Mouse (Mus musculus) forebrain, embryonic 14.5 days (tissue): ENCODE measurements around the gene Vstm5. TPM values are rescaled to one million over a fixed set of nuclear protein-coding genes. Genes with fewer than 3 reads are reported as not detected.

Source experiments
- ATAC-seq: fragments of 200-750 bp; cut with Nextera tagmentation; 2 replicates; pipeline ENCODE4 v1.8.0; 2017; ENCODE audit warnings: mild to moderate bottlenecking, moderate library complexity
- DNase-seq: peaks from one replicate; pipeline ENCODE4 v3.0.0-alpha.2; 2015; ENCODE audit warnings: low spot score
- H3K27ac ChIP-seq: fragments of 300-500 bp; sonication (generic); 2 replicates; pipeline ENCODE4 v1.5.1; 2014; ENCODE audit warnings: low read depth, mild to moderate bottlenecking, control low read depth, low read length, moderate library complexity
- H3K27me3 ChIP-seq: fragments of 300-500 bp; sonication (generic); replicated peaks from 2 replicates; pipeline ENCODE4 v1.6.1; 2014; ENCODE audit warnings: low read length, control low read depth, mixed read lengths; ENCODE audit not compliant: control insufficient read depth, insufficient read depth
- H3K36me3 ChIP-seq: fragments of 300-500 bp; sonication (generic); 2 replicates; pipeline ENCODE4 v1.6.1; 2014; ENCODE audit warnings: low read length, control low read depth; ENCODE audit not compliant: control insufficient read depth, insufficient read depth
- H3K4me1 ChIP-seq: fragments of 300-500 bp; sonication (generic); 2 replicates; pipeline ENCODE4 v1.6.1; 2014; ENCODE audit warnings: antibody characterized with exemption, low read length, control low read depth; ENCODE audit not compliant: control insufficient read depth, insufficient read depth
- H3K4me2 ChIP-seq: fragments of 300-500 bp; sonication (generic); 2 replicates; pipeline ENCODE4 v1.6.1; 2014; ENCODE audit warnings: mild to moderate bottlenecking, control low read depth, low read length
- H3K4me3 ChIP-seq: fragments of 300-500 bp; sonication (generic); 2 replicates; pipeline ENCODE4 v1.5.1; 2014; ENCODE audit warnings: low read depth, low read length, control low read depth
- H3K9ac ChIP-seq: fragments of 300-500 bp; sonication (generic); 2 replicates; pipeline ENCODE4 v1.6.1; 2014; ENCODE audit warnings: mild to moderate bottlenecking, low read length, control low read depth, moderate library complexity
- H3K9me3 ChIP-seq: fragments of 300-500 bp; sonication (generic); replicated peaks from 2 replicates; pipeline ENCODE4 v1.6.1; 2016; ENCODE audit warnings: low read length, control low read depth, mixed read lengths; ENCODE audit not compliant: control insufficient read depth
- WGBS: fragments of 180-500 bp; shearing (Covaris S2); extraction: QIAGEN DNeasy Blood & Tissue Kit; methylation state at CpG from one replicate; pipeline ENCODE4 v1.1.7; 2014; 5-methylcytosine and 5-hydroxymethylcytosine counted together
- polyA plus RNA-seq: library from polyadenylated mRNA; unstranded; fragments of >200 nt; fragmentation: Nextera tagmentation; extraction: Ambion mirVana; gene quantifications from 2 replicates; pipeline ENCODE4 v1.2.1, GENCODE M21; 2014

Gene Vstm5
- polyA plus RNA-seq, 1 experiment from 2014 or later = 7.3 TPM

DNA sequence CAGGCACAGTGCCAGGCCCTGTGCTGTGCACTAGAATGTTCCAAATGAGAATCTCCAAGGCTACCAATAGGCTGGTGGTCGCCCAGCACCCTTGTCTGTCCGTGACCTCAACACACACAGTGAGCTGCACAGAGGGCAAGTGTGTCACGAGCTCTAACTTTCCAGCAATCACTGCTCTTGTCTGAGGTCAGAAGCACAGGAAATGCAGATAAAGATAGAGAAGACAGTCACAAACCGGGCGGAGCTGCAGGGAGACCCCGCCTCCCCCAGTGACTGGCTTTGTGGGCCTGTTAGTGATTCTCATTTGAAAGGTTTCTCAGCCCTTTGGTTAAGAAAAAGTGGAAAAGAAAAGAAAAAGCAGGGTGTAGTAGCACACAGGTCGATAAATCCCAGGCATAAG lies 11.5 kb downstream of the Vstm5 start:
- Histone ChIP-seq H3K9me3 (no peaks in the 10 kb centered on the region), H3K4me2 (no peak overlapping the region), H3K36me3 (no peaks in the 10 kb centered on the region), H3K4me1 (no peaks in the 10 kb centered on the region), H3K9ac (no peak overlapping the region), H3K27me3 (no peaks in the 10 kb centered on the region), H3K4me3 (no peak overlapping the region), H3K27ac (no peak overlapping the region)
- 78% methylated on average over 7 of the region's 7 CpGs for WGBS
- DNase-seq = no peak
- no peak for ATAC-seq

DNA sequence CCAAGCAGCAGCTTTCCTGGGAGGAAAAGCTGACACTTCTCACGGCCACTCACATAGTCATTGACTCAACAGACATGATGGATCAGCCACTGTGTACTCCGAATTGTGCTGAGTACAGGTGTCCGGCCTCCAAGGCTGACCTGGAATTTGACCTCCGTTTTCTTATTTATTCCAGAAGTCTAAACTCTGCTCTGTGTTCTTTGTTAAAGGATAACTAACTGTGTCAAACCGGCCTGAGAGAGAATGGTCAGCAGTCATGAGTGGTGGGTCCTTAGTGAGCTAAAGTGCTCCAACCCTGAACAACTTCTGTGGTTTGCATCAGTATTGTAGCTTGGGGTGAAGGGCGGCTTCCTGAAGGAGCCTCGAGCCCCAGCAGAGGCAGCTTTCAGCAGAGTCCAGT lies 13.4 kb downstream of the Vstm5 start:
- Histone ChIP-seq H3K27ac (no peak overlapping the region), H3K9ac (no peak overlapping the region), H3K27me3 (no peaks in the 10 kb centered on the region), H3K4me2 (no peak overlapping the region), H3K4me3 (no peak overlapping the region), H3K4me1 (no peaks in the 10 kb centered on the region), H3K9me3 (no peaks in the 10 kb centered on the region), H3K36me3 (no peaks in the 10 kb centered on the region)
- 85% methylated on average over 7 of the region's 7 CpGs for WGBS
- DNase-seq (no peak), ATAC-seq (no peak)

DNA sequence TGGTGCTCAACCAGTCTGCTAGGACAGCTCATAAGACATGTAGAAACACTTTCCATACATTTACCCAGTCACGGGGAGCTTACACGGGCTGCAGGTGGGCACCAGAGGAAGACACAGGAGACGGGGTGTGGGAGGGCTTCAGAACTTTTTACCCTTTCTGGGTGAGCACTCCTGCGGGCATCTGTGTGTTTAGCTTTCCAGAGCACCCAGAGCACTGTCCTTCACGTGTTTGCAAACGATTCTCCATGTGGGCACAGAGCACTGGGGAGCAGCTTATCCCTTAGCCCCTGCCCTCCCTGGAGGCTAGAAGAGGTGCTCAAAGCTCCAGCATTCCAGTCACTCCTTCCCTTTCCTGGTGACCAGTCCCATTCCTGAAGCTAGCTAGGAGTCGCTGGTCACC lies 15.7 kb downstream of the Vstm5 start:
- WGBS = 88% methylated on average over 7 of the region's 7 CpGs
- no peak for ATAC-seq
- no peak for DNase-seq
- H3K36me3 ChIP-seq = no peaks in the 10 kb centered on the region
- no peaks in the 10 kb centered on the region for H3K9me3 ChIP-seq
- no peak overlapping the region for H3K9ac ChIP-seq
- H3K27ac ChIP-seq = no peak overlapping the region
- H3K4me2 ChIP-seq = no peak overlapping the region
- H3K4me3 ChIP-seq = no peak overlapping the region
- H3K27me3 ChIP-seq = no peaks in the 10 kb centered on the region
- H3K4me1 ChIP-seq = no peaks in the 10 kb centered on the region

DNA sequence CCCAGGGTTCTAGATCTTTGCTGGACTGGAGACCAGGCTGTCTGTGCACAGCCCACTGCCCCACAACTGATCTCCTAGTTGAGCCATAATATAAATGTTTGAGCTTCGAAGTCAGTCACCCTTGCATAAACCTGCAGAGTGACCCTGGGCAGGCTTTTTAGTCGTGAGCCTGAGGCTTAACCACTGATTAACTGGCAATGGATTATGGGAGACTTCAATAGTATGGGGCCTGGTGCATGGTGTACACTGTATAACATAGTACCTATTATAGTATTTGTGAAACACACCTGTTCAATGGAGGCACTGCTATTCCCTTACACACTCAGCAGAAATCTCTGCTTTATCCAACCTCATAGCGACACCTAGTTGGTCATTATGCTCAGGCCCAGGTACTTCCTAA lies 17.4 kb downstream of the Vstm5 start:
- no peak overlapping the region for H3K9ac ChIP-seq
- no peak for DNase-seq

GRCm38 (mm10) chr9:15261980-15262379 lies 23.1 kb downstream of the Vstm5 start:
- Histone ChIP-seq H3K4me1 (no peaks in the 10 kb centered on the region), H3K36me3 (peaks cover 70% of the 10 kb centered on the region), H3K4me3 (no peak overlapping the region), H3K9ac (no peak overlapping the region), H3K4me2 (no peak overlapping the region), H3K27me3 (no peaks in the 10 kb centered on the region), H3K27ac (no peak overlapping the region), H3K9me3 (no peaks in the 10 kb centered on the region)
- WGBS = 92% methylated on average over 8 of the region's 8 CpGs
- ATAC-seq (no peak), DNase-seq (no peak)

More for the DNA sequence above, 17.4 kb downstream of the Vstm5 start:
- 74% methylated on average over 3 of the region's 3 CpGs for WGBS
- no peak for ATAC-seq
- H3K27me3 ChIP-seq = no peaks in the 10 kb centered on the region
- peaks cover 14% of the 10 kb centered on the region for H3K36me3 ChIP-seq
- H3K27ac ChIP-seq = no peak overlapping the region
- no peak overlapping the region for H3K4me2 ChIP-seq
- no peak overlapping the region for H3K4me3 ChIP-seq
- no peaks in the 10 kb centered on the region for H3K9me3 ChIP-seq
- H3K4me1 ChIP-seq = no peaks in the 10 kb centered on the region

GRCm38 (mm10) chr9:15263487-15263886 lies 24.6 kb downstream of the Vstm5 start:
- Histone ChIP-seq H3K4me1 (no peaks in the 10 kb centered on the region), H3K9ac (no peak overlapping the region), H3K4me2 (no peak overlapping the region), H3K27ac (no peak overlapping the region), H3K9me3 (no peaks in the 10 kb centered on the region), H3K27me3 (no peaks in the 10 kb centered on the region), H3K36me3 (peaks cover 84% of the 10 kb centered on the region), H3K4me3 (no peak overlapping the region)
- ATAC-seq (no peak), DNase-seq (no peak)
- whole genome bisulfite sequencing = 95% methylated on average over 10 of the region's 10 CpGs

GRCm38 (mm10) chr9:15273981-15274380 lies 35.1 kb downstream of the Vstm5 start:
- no peak overlapping the region for H3K9ac ChIP-seq
- peaks cover 80% of the 10 kb centered on the region for H3K36me3 ChIP-seq
- no peak for DNase-seq
- H3K4me1 ChIP-seq = peaks cover 2% of the 10 kb centered on the region; the same call in 1 of the 2 replicates
- no peak overlapping the region for H3K27ac ChIP-seq
- H3K4me2 ChIP-seq = no peak overlapping the region
- ATAC-seq = no peak
- 94% methylated on average over 2 of the region's 2 CpGs for WGBS
- no peak overlapping the region for H3K4me3 ChIP-seq
- no peaks in the 10 kb centered on the region for H3K27me3 ChIP-seq
- H3K9me3 ChIP-seq = no peaks in the 10 kb centered on the region

- no peak overlapping the region for H3K4me2 ChIP-seq
- H3K4me3 ChIP-seq = no peak overlapping the region
- WGBS = 92% methylated on average over 4 of the region's 4 CpGs
- DNase-seq (no peak), ATAC-seq (no peak)
- no peaks in the 10 kb centered on the region for H3K9me3 ChIP-seq
- no peaks in the 10 kb centered on the region for H3K27me3 ChIP-seq
- H3K9ac ChIP-seq = no peak overlapping the region
- H3K36me3 ChIP-seq = peaks cover 51% of the 10 kb centered on the region
- H3K27ac ChIP-seq = no peak overlapping the region
- peaks cover 11% of the 10 kb centered on the region for H3K4me1 ChIP-seq
These were observed 38.0 kb downstream of the Vstm5 start for GRCm38 (mm10) chr9:15276855-15277254.

DNA sequence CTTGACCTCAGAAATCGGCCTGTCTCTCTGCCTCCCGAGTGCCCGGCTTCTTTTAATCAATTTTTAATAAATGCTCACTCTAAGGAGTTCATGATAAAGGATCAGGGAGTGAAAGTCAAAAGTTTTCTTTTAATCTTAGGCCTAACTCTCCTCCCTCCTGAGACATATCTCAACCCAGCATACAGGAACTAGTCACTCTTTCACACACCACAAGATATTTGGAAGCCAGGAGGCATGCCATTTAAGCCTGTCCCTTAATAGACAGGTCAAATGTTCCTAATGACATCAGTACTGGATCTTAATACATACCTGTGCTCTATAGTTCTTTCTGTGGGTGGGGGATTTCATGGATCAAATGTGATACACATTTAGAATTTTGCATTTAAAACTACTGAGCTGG lies 39.5 kb downstream of the Vstm5 start:
- Histone ChIP-seq H3K9me3 (no peaks in the 10 kb centered on the region), H3K4me1 (peaks cover 11% of the 10 kb centered on the region), H3K4me3 (no peak overlapping the region), H3K27me3 (no peaks in the 10 kb centered on the region), H3K36me3 (peaks cover 36% of the 10 kb centered on the region), H3K4me2 (no peak overlapping the region), H3K9ac (no peak overlapping the region; the same call in 1 of the 2 replicates), H3K27ac (no peak overlapping the region)
- 92% methylated on average over 3 of the region's 3 CpGs for WGBS
- DNase-seq = no peak
- ATAC-seq = no peak
